Mouse (Mus musculus): ENCODE measurements around the gene Dnm1.

GRCm38 (mm10) chr2:32341634-32341939 is 11.6 kb downstream of the Dnm1 start:
- TF ChIP-seq CTCF (IDR thresholded peaks at IDR 0.05; ENCODE audit: borderline replicate concordance, insufficient read depth, low read length), result no peak
- no peak for TF ChIP-seq POLR2A (IDR thresholded peaks at IDR 0.05; ENCODE audit: low read depth, low read length)
